Mouse (Mus musculus) adipose tissue, adult 10 weeks (tissue): ENCODE results near the gene Cep57. TPM values are rescaled to one million over a fixed set of nuclear protein-coding genes. Genes with fewer than 3 reads are reported as not detected.

Experiments
- polyA plus RNA-seq: library from polyadenylated mRNA; stranded (reverse); fragments of 350-450 nt; fragmentation: Illumina TruSeq; extraction: RNeasy Lipid Tissue Mini Kit (QIAGEN cat#74804); gene quantifications from one replicate; pipeline ENCODE4 v1.2.3, GENCODE M21; 2014; ENCODE audit warnings: low read depth, low replicate concordance

Cep57 gene
- 28.5 TPM for polyA plus RNA-seq

GRCm38 (mm10) chr9:13826832-13827405 lies at the start of gene Cep57:
Cep57 (minus strand) TSS chr9:13827107.

DNA sequence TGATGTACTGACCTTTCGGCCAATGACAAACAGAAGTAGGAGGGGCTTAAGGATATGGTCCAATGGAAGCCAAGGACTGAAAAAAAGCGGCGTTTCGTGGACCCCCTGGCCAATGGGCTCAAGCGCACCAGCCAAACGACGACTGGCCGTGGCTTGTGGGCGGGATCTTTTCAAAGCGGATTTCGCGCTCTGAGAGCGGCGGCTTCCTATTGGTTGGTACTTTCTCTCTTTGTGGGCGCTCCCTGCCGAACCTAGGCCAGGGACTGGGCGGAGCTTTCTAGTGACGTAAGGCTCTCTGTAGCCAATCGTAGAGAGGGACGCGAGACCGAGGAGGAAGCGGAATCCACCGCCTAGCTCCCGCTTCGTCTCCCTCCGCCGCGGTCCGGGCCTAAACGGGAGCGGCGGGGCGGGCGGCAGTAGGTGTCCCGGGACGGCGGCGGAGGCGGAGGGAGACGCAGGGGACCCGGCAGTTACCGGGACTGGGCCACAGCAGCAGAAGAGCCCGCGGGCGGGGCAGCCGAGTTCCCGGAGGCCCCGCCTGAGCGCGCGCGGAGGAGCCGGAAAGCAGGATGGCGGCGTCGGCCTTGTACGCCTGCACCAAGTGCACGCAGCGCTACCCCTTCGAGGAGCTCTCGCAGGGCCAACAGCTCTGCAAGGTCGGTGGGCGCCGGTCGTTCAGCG lies 639 bp upstream of the Cep57 start, which contains the start of gene Fam76b:
TSS of gene Fam76b (plus strand) at position 311 of the 681 bp plus-strand sequence.

Other genes with a start within 250 kb of the Cep57 start
- 27.2 TPM for gene Mtmr2, start 78.7 kb downstream of the Cep57 start, polyA plus RNA-seq
- gene Fam76b, start 609 bp upstream of the Cep57 start, polyA plus RNA-seq, result 17.2 TPM